Mouse (Mus musculus) liver, adult 2 months (tissue): ENCODE results near the gene Cap1. TPM values are rescaled to one million over a fixed set of nuclear protein-coding genes. Genes with fewer than 3 reads are reported as not detected.
A peak's percentile ranks its signal among the peaks of the same experiment; 100 is the strongest.

Experiments used
- DNase-seq: peaks from one replicate; pipeline ENCODE4 v3.0.0-alpha.2; 2011; ENCODE audit warnings: low read depth, low spot score; ENCODE audit errors: extremely low read depth
- H3K27ac ChIP-seq: fragments of 200-500 bp; replicated peaks from 2 replicates; pipeline ENCODE4 v1.5.1; 2012; ENCODE audit warnings: low read depth, mild to moderate bottlenecking, control low read depth, inconsistent platforms, low read length; ENCODE audit not compliant: insufficient read depth
- H3K27me3 ChIP-seq: fragments of 200-500 bp; 2 replicates; pipeline ENCODE4 v1.6.1; 2012; ENCODE audit warnings: mild to moderate bottlenecking, moderate library complexity, low read length, inconsistent platforms; ENCODE audit not compliant: control insufficient read depth, insufficient read depth
- H3K36me3 ChIP-seq: fragments of 200-500 bp; 2 replicates; pipeline ENCODE4 v1.6.1; 2012; ENCODE audit warnings: low read length, inconsistent platforms; ENCODE audit not compliant: control insufficient read depth, insufficient read depth
- H3K4me1 ChIP-seq: fragments of 200-500 bp; 2 replicates; pipeline ENCODE4 v1.6.1; 2011; ENCODE audit warnings: low read length; ENCODE audit not compliant: control insufficient read depth, insufficient read depth
- H3K4me3 ChIP-seq: fragments of 200-500 bp; 2 replicates; pipeline ENCODE4 v1.5.1; 2011; ENCODE audit warnings: low read depth, mild to moderate bottlenecking, control low read depth, low read length, moderate library complexity; ENCODE audit not compliant: insufficient read depth
- H3K79me2 ChIP-seq: fragments of 200-500 bp; 2 replicates; pipeline ENCODE4 v1.6.1; 2012; ENCODE audit warnings: inconsistent platforms, mild to moderate bottlenecking, low read length, moderate library complexity; ENCODE audit not compliant: control insufficient read depth, insufficient read depth
- H3K9ac ChIP-seq: fragments of 200-500 bp; 2 replicates; pipeline ENCODE4 v1.6.1; 2012; ENCODE audit warnings: low read depth, mild to moderate bottlenecking, control low read depth, inconsistent platforms, low read length
- CTCF ChIP-seq: fragments of 200-500 bp; IDR thresholded peaks from 2 replicates; pipeline ENCODE4 v1.5.1; 2011; ENCODE audit warnings: low read depth, low read length, control low read depth
- POLR2A ChIP-seq: fragments of 200-500 bp; IDR thresholded peaks from 2 replicates; pipeline ENCODE4 v1.6.1; 2011; ENCODE audit warnings: low read length, control low read depth; ENCODE audit not compliant: insufficient read depth; ENCODE audit errors: extremely low read depth
- WGBS: fragments of 180-500 bp; shearing (Covaris S2); methylation state at CpG from one replicate; pipeline ENCODE4 v1.1.7; 2018; 5-methylcytosine and 5-hydroxymethylcytosine counted together
- polyA plus RNA-seq: library from polyadenylated mRNA; depleted of rRNA; stranded (reverse); fragments of >200 nt; gene quantifications from 2 replicates; pipeline ENCODE4 v1.2.3, GENCODE M21; 2012; rRNA removed
- total RNA-seq: library from RNA; depleted of rRNA; stranded (reverse); fragments of >200 nt; gene quantifications from 2 replicates; pipeline ENCODE4 v1.2.3, GENCODE M21; 2014; rRNA removed

Cap1 gene
- 52.6 and 55.7 TPM in 2 replicates for total RNA-seq
- 33.7 and 38.2 TPM in 2 replicates for polyA plus RNA-seq

GRCm38 (mm10) chr4:122885768-122886578 lies at the start of gene Cap1:
TSS of gene Cap1 (minus strand) at chr4:122886056.
- TF ChIP-seq CTCF (no peak), POLR2A (peak; percentile 95)
- H3K4me1 ChIP-seq: peaks cover 17% of the 10 kb centered on the region

DNA sequence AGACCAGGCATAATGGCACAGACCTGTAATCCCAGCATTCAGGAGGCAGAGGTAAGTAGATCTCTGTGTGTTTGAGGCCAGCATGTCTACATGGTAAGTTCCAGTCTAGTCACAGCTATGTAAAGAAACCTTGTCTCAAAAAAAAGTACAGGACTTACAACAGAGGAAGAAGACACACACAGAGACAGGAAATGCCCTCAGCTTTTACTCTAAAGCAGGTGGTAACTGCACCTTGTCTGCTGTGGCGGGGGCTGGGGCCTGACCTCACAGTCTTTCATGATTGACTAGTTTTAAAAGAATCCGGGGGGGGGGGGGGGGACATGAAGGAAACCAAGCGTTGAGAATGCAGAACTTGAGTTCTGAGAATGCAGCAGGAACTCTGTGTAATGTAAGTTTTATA lies 48.0 kb upstream of the Cap1 start:
- H3K27ac ChIP-seq: no peak overlapping the region
- peaks cover 10% of the 10 kb centered on the region; the same call in 1 of the 2 replicates for H3K27me3 ChIP-seq
- no peaks in the 10 kb centered on the region for H3K79me2 ChIP-seq
- no peaks in the 10 kb centered on the region for H3K36me3 ChIP-seq
- no peak overlapping the region for H3K4me3 ChIP-seq
- WGBS: 48% methylated on average over 3 of the region's 3 CpGs
- DNase-seq: no peak
- H3K9ac ChIP-seq: no peak overlapping the region
- no peak for TF ChIP-seq CTCF
- no peak for TF ChIP-seq POLR2A
- peaks cover 4% of the 10 kb centered on the region for H3K4me1 ChIP-seq

More at GRCm38 (mm10) chr4:122885768-122886578, at the start of gene Cap1:
- Histone ChIP-seq H3K4me3 (peak within 1 kb of the TSS; percentile 74), H3K79me2 (peaks cover 7% of the 10 kb centered on the region; the same call in 1 of the 2 replicates), H3K9ac (peak within 1 kb of the TSS; percentile 82), H3K27me3 (no peaks in the 10 kb centered on the region), H3K27ac (peak within 1 kb of the TSS; percentile 94), H3K36me3 (no peaks in the 10 kb centered on the region)
- under 1% methylated on average over 49 of the region's 49 CpGs for WGBS
- peak; percentile 96 for DNase-seq

DNA sequence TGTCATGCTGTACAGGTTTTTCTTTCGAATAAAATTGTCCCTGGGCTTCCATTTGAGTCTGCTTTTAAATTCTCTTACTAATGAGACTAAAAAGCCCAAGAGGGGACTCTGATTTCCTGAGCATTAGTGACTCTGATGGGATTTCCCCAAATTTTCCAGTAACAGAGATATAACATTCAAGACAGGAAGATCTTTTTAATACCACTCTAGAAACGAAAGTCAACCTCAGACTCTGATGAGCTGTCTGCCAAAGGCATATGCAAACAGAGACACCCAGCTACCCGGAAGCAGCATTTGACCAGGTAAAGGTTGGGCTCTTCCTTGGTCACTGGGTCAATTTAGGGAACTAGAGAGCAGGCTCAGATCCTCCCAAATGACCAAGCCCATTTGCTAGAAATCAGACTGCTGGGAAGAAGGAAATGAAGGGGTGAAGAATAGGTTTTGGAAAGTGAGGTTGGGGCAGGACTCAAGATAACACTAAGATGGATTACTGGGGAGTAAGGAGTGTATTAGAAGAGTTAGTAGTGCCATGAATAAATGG lies 47.3 kb upstream of the Cap1 start:
- H3K4me3 ChIP-seq: no peak overlapping the region
- WGBS: 35% methylated on average over 3 of the region's 3 CpGs
- TF ChIP-seq POLR2A: no peak
- TF ChIP-seq CTCF: no peak
- no peak for DNase-seq
- H3K27me3 ChIP-seq: peaks cover 15% of the 10 kb centered on the region; the same call in 1 of the 2 replicates
- no peaks in the 10 kb centered on the region for H3K79me2 ChIP-seq
- no peak overlapping the region for H3K9ac ChIP-seq
- H3K27ac ChIP-seq: no peak overlapping the region
- H3K4me1 ChIP-seq: peaks cover 4% of the 10 kb centered on the region
- no peaks in the 10 kb centered on the region for H3K36me3 ChIP-seq

DNA sequence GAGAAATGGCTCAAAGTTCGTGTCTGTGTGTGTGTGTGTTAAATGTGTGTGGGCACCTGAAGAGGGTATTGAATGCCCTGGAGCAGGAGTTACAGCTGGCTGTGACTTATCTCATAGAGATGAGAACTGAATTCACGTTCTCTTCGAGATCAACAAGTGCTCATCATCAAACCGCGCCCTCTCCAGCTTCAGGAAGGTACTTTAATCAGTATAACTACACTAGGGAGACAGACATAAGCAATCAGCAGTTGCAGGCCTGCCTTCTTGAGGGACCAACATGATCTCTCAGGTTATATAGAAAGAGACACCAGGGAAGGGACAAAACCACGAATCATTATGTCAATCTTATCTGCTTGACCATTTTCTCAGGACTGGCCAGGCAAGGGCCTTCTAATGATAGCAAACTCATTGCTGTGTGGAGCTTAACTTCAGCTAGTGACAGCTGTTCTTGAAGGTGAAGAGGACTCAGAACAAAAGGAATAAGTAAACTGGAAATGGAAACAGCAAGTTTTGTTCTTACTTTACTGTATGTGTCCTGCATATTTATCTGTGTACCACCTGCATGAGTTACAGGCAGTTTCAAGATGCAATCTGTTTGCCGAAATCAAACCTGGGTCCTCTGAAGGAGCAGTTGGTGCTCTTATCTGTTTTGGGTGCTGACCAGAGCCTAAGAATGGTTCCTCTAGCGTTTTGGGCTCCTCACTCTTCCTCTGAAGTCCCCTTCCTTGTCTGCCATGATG lies 46.6 kb upstream of the Cap1 start:
- peaks cover 4% of the 10 kb centered on the region for H3K4me1 ChIP-seq
- no peaks in the 10 kb centered on the region for H3K79me2 ChIP-seq
- H3K27me3 ChIP-seq: peaks cover 18% of the 10 kb centered on the region
- no peaks in the 10 kb centered on the region for H3K36me3 ChIP-seq
- no peak overlapping the region for H3K27ac ChIP-seq
- DNase-seq: no peak
- H3K4me3 ChIP-seq: no peak overlapping the region
- H3K9ac ChIP-seq: no peak overlapping the region
- 76% methylated on average over 8 of the region's 8 CpGs for WGBS
- no peak for TF ChIP-seq POLR2A

DNA sequence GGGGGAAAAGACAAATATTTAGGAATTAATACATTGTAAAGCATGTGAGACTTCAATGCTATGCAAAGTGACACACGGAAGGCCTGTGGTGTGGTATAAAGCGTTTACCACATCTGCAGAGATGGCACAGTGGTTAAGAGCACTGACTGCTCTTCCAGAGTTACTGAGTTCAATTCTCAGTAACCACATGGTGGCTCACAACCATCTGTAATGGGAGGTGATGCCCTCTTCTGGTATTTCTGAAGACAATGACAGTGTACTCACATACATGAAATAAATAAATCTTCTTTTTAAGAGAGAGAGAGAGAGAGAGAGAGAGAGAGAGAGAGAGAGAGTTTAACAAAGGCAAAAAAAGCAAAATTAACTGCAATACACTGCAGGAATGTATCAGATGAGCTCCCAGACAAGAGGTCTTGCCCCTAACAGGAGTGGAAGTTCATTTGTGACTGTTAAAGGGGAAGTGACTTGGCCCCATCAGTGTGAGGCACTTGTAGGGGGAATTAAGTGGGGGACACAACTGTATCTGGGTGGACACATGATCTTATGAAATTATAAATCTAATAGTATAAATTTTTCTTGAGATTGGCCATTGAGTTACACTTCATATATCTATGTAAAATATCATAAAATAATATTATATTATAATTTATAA lies 45.2 kb upstream of the Cap1 start:
- peaks cover 4% of the 10 kb centered on the region for H3K4me1 ChIP-seq
- H3K9ac ChIP-seq: no peak overlapping the region
- no peak for TF ChIP-seq POLR2A
- TF ChIP-seq CTCF: no peak
- H3K27ac ChIP-seq: no peak overlapping the region
- H3K4me3 ChIP-seq: no peak overlapping the region
- H3K27me3 ChIP-seq: peaks cover 20% of the 10 kb centered on the region
- 84% methylated on average over 2 of the region's 2 CpGs for WGBS
- no peak for DNase-seq
- H3K79me2 ChIP-seq: no peaks in the 10 kb centered on the region
- no peaks in the 10 kb centered on the region for H3K36me3 ChIP-seq
